Mouse (Mus musculus) liver, embryonic 16.5 days (tissue): ENCODE measurements around the gene Foxp2. TPM values are rescaled to one million over a fixed set of nuclear protein-coding genes. Genes with fewer than 3 reads are reported as not detected.

ENCODE experiments used
- ATAC-seq: fragments of 200-750 bp; cut with Nextera tagmentation; 2 replicates; pipeline ENCODE4 v1.8.0; 2017; ENCODE audit warnings: low read depth, mild to moderate bottlenecking, moderate number of reproducible peaks, moderate library complexity
- H3K27ac ChIP-seq: fragments of 300-500 bp; sonication (generic); 2 replicates; pipeline ENCODE4 v1.5.1; 2014; ENCODE audit warnings: mild to moderate bottlenecking, low read length
- H3K27me3 ChIP-seq: fragments of 300-500 bp; sonication (generic); 2 replicates; pipeline ENCODE4 v1.6.1; 2014; ENCODE audit warnings: low read depth, low read length, mixed read lengths; ENCODE audit not compliant: control insufficient read depth, insufficient read depth
- H3K36me3 ChIP-seq: fragments of 300-500 bp; sonication (generic); 2 replicates; pipeline ENCODE4 v1.6.1; 2014; ENCODE audit warnings: mild to moderate bottlenecking; ENCODE audit not compliant: control insufficient read depth, insufficient read depth
- H3K4me1 ChIP-seq: fragments of 300-500 bp; sonication (generic); 2 replicates; pipeline ENCODE4 v1.6.1; 2014; ENCODE audit warnings: low read depth, low read length, mixed read lengths; ENCODE audit not compliant: control insufficient read depth
- H3K4me2 ChIP-seq: fragments of 300-500 bp; sonication (generic); 2 replicates; pipeline ENCODE4 v1.6.1; 2014; ENCODE audit warnings: low read depth, low read length, mixed read lengths
- H3K4me3 ChIP-seq: fragments of 300-500 bp; sonication (generic); 2 replicates; pipeline ENCODE4 v1.5.1; 2014; ENCODE audit warnings: low read depth, mild to moderate bottlenecking, low read length
- H3K9ac ChIP-seq: fragments of 300-500 bp; sonication (generic); 2 replicates; pipeline ENCODE4 v1.6.1; 2014; ENCODE audit warnings: low read depth, low read length
- H3K9me3 ChIP-seq: fragments of 300-500 bp; sonication (generic); replicated peaks from 2 replicates; pipeline ENCODE4 v1.6.1; 2016; ENCODE audit warnings: low read length; ENCODE audit not compliant: control insufficient read depth
- WGBS: fragments of 180-500 bp; shearing (Covaris S2); extraction: QIAGEN DNeasy Blood & Tissue Kit; methylation state at CpG from one replicate; pipeline ENCODE4 v1.1.7; 2014; ENCODE audit not compliant: insufficient replicate concordance; 5-methylcytosine and 5-hydroxymethylcytosine counted together
- microRNA-seq: library from miRNA; unstranded; fragments of <30 nt; microRNA quantifications from one replicate; pipeline ENCODE4, GENCODE M21; 2016
- polyA plus RNA-seq: library from polyadenylated mRNA; unstranded; fragments of >200 nt; fragmentation: Nextera tagmentation; extraction: Ambion mirVana; gene quantifications from 2 replicates; pipeline ENCODE4 v1.2.1, GENCODE M21; 2015

Foxp2 gene
- polyA plus RNA-seq, 1 experiment from 2014 or later: 1.5 TPM

- Histone ChIP-seq H3K4me1 (no peaks in the 10 kb centered on the region), H3K4me2 (no peak overlapping the region), H3K9me3 (no peaks in the 10 kb centered on the region), H3K4me3 (no peak overlapping the region), H3K27me3 (no peaks in the 10 kb centered on the region), H3K9ac (no peak overlapping the region), H3K27ac (no peak overlapping the region), H3K36me3 (no peaks in the 10 kb centered on the region)
- WGBS: 54% methylated on average over 1 of the region's 1 CpGs
- no peak for ATAC-seq
Observed at GRCm38 (mm10) chr6:15466634-15467033, 565.5 kb downstream of the Foxp2 start.

GRCm38 (mm10) chr6:15486909-15487308, 585.8 kb downstream of the Foxp2 start:
- Histone ChIP-seq H3K27me3 (no peaks in the 10 kb centered on the region), H3K9ac (no peak overlapping the region), H3K9me3 (no peaks in the 10 kb centered on the region), H3K4me2 (no peak overlapping the region), H3K4me1 (no peaks in the 10 kb centered on the region), H3K36me3 (no peaks in the 10 kb centered on the region), H3K27ac (no peak overlapping the region), H3K4me3 (no peak overlapping the region)
- 66% methylated on average over 2 of the region's 2 CpGs for WGBS
- no peak for ATAC-seq

Small RNA genes lying within 50 kb of the gene (microRNA-seq; reads per million reads assigned to microRNA genes)
- not detected for gene Gm25470

Other genes with a start within 250 kb of the Foxp2 start
- 0.05 and 0.13 TPM in 2 replicates for gene Ppp1r3a, start 146.1 kb upstream of the Foxp2 start, polyA plus RNA-seq